Mouse (Mus musculus) c-Kit-negative CD71-positive TER-119-positive erythroid progenitor cells, embryonic 14.5 days (primary cell): ENCODE data around the gene Arhgef3.
"Not testable (repeated sequence)": the region's sequence is repeated elsewhere in the genome, so short reads cannot be mapped to it uniquely, and the experiment has no call there.

ENCODE experiments used
- DNase-seq: peaks from one replicate; pipeline ENCODE4 v3.0.0-alpha.2; 2013; ENCODE audit warnings: low read depth, low spot score

Gene Arhgef3

GRCm38 (mm10) chr14:27230262-27231022 lies 115.7 kb downstream of the Arhgef3 start:
- no peak for DNase-seq

DNA sequence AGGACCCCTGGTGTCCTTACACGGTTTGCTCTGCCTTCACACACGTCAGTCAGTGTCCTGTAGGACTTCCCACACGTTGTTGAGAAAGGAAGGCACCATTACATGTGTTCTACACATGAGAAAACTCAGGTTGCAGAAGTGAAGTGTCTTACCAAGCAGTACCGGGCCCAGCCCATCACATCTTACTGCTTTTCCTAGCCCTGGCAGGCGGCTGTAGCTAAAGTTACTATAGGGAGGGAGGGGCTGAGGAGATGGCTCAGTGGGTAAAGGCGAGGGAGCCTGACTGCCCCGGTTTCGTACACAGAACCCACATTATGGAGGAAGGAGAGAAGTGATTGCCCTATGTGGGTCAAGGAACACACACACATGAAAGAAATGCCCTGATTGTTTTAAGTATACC lies 116.8 kb downstream of the Arhgef3 start:
- DNase-seq: no peak

- DNase-seq: no peak
Observed at GRCm38 (mm10) chr14:27231974-27232780, 117.5 kb downstream of the Arhgef3 start.

DNA sequence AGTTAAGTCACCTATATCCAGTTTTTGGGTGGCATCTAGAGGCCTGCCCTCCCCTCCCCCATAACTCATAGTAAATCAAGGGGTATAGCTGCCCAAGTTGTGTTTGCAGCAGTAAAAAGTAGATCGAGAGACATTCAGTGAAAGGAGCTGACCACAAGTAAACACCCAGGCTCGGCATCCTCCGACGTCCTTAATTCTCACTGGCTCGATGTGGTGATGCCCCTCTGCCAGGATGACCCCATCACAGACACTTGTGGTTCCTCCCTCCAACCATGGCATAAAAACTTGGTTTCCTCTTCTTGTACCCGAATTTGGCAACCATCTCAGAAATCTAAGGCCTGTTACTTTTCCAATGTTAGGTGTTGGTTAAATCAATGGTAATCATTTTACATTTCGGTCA lies 118.4 kb downstream of the Arhgef3 start:
- DNase-seq: no peak

DNA sequence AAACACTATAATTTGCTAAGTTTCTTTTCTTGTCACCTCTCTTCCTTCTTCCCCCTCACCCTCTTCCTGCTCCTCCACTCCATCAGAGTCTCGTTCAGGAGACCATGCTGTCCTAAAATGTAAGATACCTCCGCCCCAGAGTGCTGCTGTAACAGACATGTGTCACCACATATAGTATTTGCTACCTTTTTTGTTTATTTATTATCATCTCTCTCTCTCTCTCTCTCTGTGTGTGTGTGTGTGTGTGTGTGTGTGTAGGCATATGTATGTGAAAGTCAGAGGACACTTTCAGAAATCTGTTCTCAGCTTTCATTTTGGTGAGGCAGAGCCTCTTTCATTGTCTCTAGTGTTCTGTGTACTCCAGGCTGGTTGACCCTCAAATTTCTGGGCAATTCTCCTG lies 119.0 kb downstream of the Arhgef3 start:
- DNase-seq: no peak

DNA sequence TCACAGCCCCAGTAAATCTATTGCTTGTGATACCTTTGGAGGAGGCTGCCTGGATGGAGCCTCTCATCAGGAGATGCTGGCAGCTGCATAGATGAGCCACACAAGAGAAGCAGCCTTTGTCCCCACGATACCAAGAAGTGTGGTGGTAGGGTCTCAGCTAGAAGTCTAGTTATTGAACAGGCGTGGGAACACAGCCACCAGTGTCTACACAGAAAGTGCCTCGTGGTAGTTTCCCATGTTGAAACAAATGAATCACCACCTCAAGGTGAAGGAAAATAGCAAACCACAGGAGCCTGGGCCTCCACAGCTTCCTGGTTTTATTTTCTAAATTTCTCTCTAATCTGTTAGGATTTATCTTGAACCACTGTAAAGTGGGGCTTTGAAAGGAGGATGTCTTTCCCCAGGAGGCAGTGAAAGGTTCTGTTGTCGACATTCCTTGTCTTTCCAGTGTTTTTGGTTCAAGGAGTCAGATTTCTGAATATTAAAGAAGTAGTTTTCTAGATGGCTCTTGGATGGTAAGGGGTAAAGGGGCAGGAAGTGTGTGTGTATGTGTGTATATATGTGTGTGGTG lies 119.7 kb downstream of the Arhgef3 start:
- no peak for DNase-seq

DNA sequence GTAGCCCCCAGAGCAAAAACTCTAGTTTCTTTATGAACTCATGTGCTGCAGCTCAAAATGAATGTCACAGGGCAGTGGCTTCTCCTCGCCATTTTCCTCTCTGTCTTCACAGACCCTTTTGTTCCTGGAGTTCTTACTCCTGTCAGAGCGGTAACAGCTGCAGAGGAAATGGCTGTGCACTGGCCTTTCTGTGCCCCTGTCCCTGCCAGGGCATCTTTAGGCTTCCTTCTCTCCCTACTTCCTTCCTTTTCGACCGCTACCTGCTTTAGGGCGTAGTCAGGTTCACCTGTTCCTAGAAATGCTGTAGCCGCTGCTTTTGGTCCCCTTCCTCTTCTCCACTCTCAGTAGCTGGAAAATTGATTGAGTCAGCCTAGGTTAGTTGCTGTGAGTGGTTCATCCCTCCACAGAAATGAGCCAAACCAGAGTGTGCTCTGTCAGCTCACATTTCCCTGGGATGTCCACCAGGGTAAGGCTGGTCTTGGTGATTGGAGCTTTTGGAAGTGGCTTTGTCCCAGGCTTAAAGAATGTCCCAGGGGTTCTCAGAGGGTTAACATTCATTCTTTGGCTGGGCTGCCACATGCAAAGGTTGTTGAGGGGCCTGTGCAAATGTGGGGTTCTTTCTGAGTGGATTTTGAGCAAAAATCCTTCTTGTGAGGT lies 121.3 kb downstream of the Arhgef3 start:
- DNase-seq: no peak

GRCm38 (mm10) chr14:27237522-27238187 lies 123.0 kb downstream of the Arhgef3 start:
- no peak for DNase-seq

- DNase-seq: no peak
Observed at GRCm38 (mm10) chr14:27238600-27239118, 124.0 kb downstream of the Arhgef3 start.

GRCm38 (mm10) chr14:27239551-27240091 lies 124.9 kb downstream of the Arhgef3 start:
- DNase-seq: no peak

- DNase-seq: no peak
Observed at GRCm38 (mm10) chr14:27242253-27242652, 127.6 kb downstream of the Arhgef3 start.

DNA sequence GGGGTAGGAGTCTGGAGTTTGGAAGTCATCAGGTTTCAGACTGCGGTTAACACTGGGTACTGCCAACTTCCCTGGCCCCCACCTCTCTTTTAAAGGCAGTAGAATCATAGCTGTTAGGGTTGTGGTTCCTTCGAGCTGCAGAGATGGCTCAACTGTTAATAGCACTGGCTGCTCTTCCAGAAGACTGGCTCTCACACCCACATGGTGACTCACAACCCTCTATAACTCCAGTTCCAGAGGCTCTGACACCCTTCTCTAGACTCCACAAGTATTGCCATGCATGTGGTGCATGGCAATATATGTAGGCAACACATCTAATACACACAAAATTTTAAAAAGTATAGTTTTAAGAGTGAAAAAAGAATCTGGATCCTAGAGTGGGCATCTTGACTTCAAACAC lies 128.1 kb downstream of the Arhgef3 start:
- no peak for DNase-seq

- no peak for DNase-seq
Observed at GRCm38 (mm10) chr14:27243585-27243984, 128.9 kb downstream of the Arhgef3 start.

DNA sequence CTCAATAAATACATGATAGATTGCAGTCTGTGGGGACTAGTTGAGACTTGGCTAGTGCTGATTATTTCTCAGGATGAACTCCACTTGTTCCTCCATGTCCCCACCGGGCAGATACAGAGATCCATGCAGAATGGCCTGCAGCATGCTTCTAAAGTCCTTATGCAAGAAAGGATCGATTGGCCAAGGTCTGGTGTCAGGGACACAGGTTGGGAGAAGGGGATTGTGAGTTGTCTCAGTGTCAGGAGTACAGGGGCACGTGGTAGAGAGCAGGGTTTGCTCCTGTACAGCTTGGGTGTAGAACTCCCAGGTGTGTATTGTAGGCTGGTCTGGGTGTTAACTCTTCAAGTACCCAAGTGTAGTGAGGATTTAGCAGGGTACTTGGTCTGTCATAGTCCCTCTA lies 130.2 kb downstream of the Arhgef3 start:
- DNase-seq: no peak

GRCm38 (mm10) chr14:27246424-27246823 lies 131.7 kb downstream of the Arhgef3 start:
- DNase-seq: no peak

DNA sequence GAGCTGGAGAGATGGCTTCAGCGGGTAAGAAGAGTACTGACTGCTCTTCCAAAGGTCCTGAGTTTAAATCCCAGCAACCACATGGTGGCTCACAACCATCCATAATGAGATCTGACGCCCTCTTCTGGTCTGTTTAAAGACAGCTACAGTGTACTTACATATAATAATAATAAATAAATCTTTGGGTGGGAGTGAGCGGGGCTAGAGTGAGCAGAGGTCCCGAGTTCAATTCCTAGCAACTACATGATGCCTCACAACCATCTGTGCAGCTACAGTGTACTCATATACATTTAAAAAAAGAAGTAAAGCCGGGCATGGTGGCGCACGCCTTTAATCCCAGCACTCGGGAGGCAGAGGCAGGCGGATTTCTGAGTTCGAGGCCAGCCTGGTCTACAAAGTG lies 132.2 kb downstream of the Arhgef3 start:
- DNase-seq: not testable (repeated sequence)

DNA sequence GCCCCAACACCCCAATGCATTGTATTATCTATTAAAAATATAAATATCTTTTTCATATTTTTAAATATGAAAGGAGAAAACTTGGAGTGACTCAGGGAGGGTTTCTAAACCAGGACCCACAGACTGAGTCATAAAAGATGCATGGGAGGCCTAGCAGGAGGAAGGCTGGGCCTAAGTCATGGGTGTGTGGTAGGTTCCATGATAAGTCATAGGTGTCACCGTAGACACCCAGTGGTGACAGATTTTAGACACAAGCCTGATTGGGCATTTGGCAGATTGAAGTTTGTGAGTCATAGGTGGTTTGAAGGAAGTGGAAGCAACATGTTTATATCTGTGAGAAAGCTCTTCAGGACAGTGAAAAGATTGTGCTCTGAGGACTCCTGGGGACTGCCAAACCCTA lies 134.4 kb downstream of the Arhgef3 start:
- no peak for DNase-seq

DNA sequence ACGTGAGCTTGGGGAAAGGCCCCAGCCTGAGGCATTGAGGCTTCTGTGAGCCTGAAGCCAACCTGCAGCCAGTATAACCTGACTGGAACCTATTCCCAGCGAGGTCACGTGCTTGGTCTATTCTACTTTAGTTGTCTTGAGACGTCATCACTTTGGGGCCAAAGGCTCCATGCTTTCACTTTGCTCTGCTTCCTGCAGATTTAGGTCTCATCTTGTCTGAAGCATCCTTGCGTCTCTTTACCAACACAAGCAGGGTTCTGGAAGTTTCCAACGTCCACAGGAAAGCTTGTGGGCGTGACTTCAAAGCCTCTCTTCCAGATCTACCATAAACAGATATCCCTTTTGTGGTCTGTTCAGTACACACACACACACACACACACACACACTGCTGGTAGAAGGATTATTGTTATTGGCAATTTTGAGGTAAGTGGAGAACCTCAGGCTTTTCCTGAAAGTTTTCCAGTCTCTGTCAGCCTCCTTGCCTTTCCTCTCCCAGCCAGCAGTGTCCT lies 135.6 kb downstream of the Arhgef3 start:
- DNase-seq: no peak

- DNase-seq: no peak
Observed at GRCm38 (mm10) chr14:27253391-27253790, 138.7 kb downstream of the Arhgef3 start.

GRCm38 (mm10) chr14:27262349-27262748 lies 147.7 kb downstream of the Arhgef3 start:
- DNase-seq: no peak

- no peak for DNase-seq
Observed at GRCm38 (mm10) chr14:27266601-27267000, 151.9 kb downstream of the Arhgef3 start.
